Mouse (Mus musculus): ENCODE results near the gene Mmaa. TPM values are rescaled to one million over a fixed set of nuclear protein-coding genes. Genes with fewer than 3 reads are reported as not detected.

The Mmaa gene
- polyA plus RNA-seq, 1 experiment from 2014 or later = 11.3 TPM

- Histone ChIP-seq H3K9me3 (ENCODE audit: control insufficient read depth, low read length) (no peaks in the 10 kb centered on the region), H3K27ac (ENCODE audit: low read depth) (no peak overlapping the region), H3K9ac (ENCODE audit: low read length) (no peak overlapping the region), H3K4me3 (ENCODE audit: low read depth, low read length) (no peak overlapping the region), H3K4me1 (replicated peaks; ENCODE audit: control insufficient read depth, insufficient read depth, low read length) (peaks cover 11% of the 10 kb centered on the region; the same call in 1 of the 2 replicates), H3K4me2 (ENCODE audit: low read length) (no peak overlapping the region), H3K27me3 (replicated peaks; ENCODE audit: control insufficient read depth, insufficient read depth, low read length) (no peaks in the 10 kb centered on the region), H3K36me3 (ENCODE audit: control insufficient read depth, insufficient read depth, low read length) (no peaks in the 10 kb centered on the region)
- peak; percentile 72 for DNase-seq (ENCODE audit: low spot score)
- 49% methylated on average over 3 of the region's 3 CpGs for WGBS
- no peak for ATAC-seq (replicated peaks; ENCODE audit: low FRiP score, low TSS enrichment, low read depth)
Measured at GRCm38 (mm10) chr8:79297763-79298162, 3.0 kb upstream of the Mmaa start.

GRCm38 (mm10) chr8:79295276-79296105 is 754 bp upstream of the Mmaa start:
- peak overlapping the region; percentile 95 for H3K27ac ChIP-seq (ENCODE audit: low read depth)
- peaks cover 11% of the 10 kb centered on the region; the same call in 1 of the 2 replicates for H3K4me1 ChIP-seq (replicated peaks; ENCODE audit: control insufficient read depth, insufficient read depth, low read length)
- WGBS = 11% methylated on average over 18 of the region's 18 CpGs
- H3K4me2 ChIP-seq (ENCODE audit: low read length) = peak overlapping the region; percentile 88
- no peak for DNase-seq (ENCODE audit: low spot score)
- no peaks in the 10 kb centered on the region for H3K36me3 ChIP-seq (ENCODE audit: control insufficient read depth, insufficient read depth, low read length)
- H3K9me3 ChIP-seq (ENCODE audit: control insufficient read depth, low read length) = no peaks in the 10 kb centered on the region
- H3K4me3 ChIP-seq (ENCODE audit: low read depth, low read length) = peak overlapping the region; percentile 62
- H3K9ac ChIP-seq (ENCODE audit: low read length) = peak overlapping the region; percentile 87
- H3K27me3 ChIP-seq (replicated peaks; ENCODE audit: control insufficient read depth, insufficient read depth, low read length) = no peaks in the 10 kb centered on the region
- ATAC-seq (replicated peaks; ENCODE audit: low FRiP score, low TSS enrichment, low read depth) = no peak; the same call in 1 of the 2 replicates

- Histone ChIP-seq H3K27ac (ENCODE audit: low read depth) (peak overlapping the region; percentile 27; the same call in 1 of the 2 replicates), H3K36me3 (ENCODE audit: control insufficient read depth, insufficient read depth, low read length) (no peaks in the 10 kb centered on the region), H3K9ac (ENCODE audit: low read length) (peak overlapping the region; percentile 80), H3K4me2 (ENCODE audit: low read length) (peak overlapping the region; percentile 55), H3K4me3 (ENCODE audit: low read depth, low read length) (peak overlapping the region; percentile 62), H3K4me1 (replicated peaks; ENCODE audit: control insufficient read depth, insufficient read depth, low read length) (peaks cover 11% of the 10 kb centered on the region; the same call in 1 of the 2 replicates), H3K27me3 (replicated peaks; ENCODE audit: control insufficient read depth, insufficient read depth, low read length) (no peaks in the 10 kb centered on the region), H3K9me3 (ENCODE audit: control insufficient read depth, low read length) (no peaks in the 10 kb centered on the region)
- WGBS = 55% methylated on average over 3 of the region's 3 CpGs
- DNase-seq (ENCODE audit: low spot score) = no peak
- no peak for ATAC-seq (replicated peaks; ENCODE audit: low FRiP score, low TSS enrichment, low read depth)
Measured at GRCm38 (mm10) chr8:79293841-79294240, 896 bp downstream of the Mmaa start.

- H3K4me1 ChIP-seq (replicated peaks; ENCODE audit: control insufficient read depth, insufficient read depth, low read length) = peaks cover 11% of the 10 kb centered on the region; the same call in 1 of the 2 replicates
- H3K4me3 ChIP-seq (ENCODE audit: low read depth, low read length) = no peak overlapping the region
- no peaks in the 10 kb centered on the region for H3K9me3 ChIP-seq (ENCODE audit: control insufficient read depth, low read length)
- H3K27ac ChIP-seq (ENCODE audit: low read depth) = no peak overlapping the region
- DNase-seq (ENCODE audit: low spot score) = no peak
- 74% methylated on average over 3 of the region's 3 CpGs for WGBS
- no peaks in the 10 kb centered on the region for H3K36me3 ChIP-seq (ENCODE audit: control insufficient read depth, insufficient read depth, low read length)
- H3K9ac ChIP-seq (ENCODE audit: low read length) = no peak overlapping the region
- ATAC-seq (replicated peaks; ENCODE audit: low FRiP score, low TSS enrichment, low read depth) = no peak
- H3K4me2 ChIP-seq (ENCODE audit: low read length) = peak overlapping the region; percentile 55; the same call in 1 of the 2 replicates
- no peaks in the 10 kb centered on the region for H3K27me3 ChIP-seq (replicated peaks; ENCODE audit: control insufficient read depth, insufficient read depth, low read length)
Measured at GRCm38 (mm10) chr8:79292712-79293264, 1.9 kb downstream of the Mmaa start.

- no peak for DNase-seq (ENCODE audit: low spot score)
- Histone ChIP-seq H3K9ac (ENCODE audit: low read length) (no peak overlapping the region), H3K27ac (ENCODE audit: low read depth) (no peak overlapping the region)
Measured at GRCm38 (mm10) chr8:79289592-79289991, 5.1 kb downstream of the Mmaa start.

GRCm38 (mm10) chr8:79288681-79289080 is 6.1 kb downstream of the Mmaa start:
- H3K4me3 ChIP-seq (ENCODE audit: low read depth, low read length) = no peak overlapping the region
- H3K36me3 ChIP-seq (ENCODE audit: control insufficient read depth, insufficient read depth, low read length) = no peaks in the 10 kb centered on the region
- no peak overlapping the region for H3K9ac ChIP-seq (ENCODE audit: low read length)
- H3K4me2 ChIP-seq (ENCODE audit: low read length) = no peak overlapping the region
- peaks cover 9% of the 10 kb centered on the region; the same call in 1 of the 2 replicates for H3K4me1 ChIP-seq (replicated peaks; ENCODE audit: control insufficient read depth, insufficient read depth, low read length)
- H3K9me3 ChIP-seq (ENCODE audit: control insufficient read depth, low read length) = no peaks in the 10 kb centered on the region
- DNase-seq (ENCODE audit: low spot score) = no peak
- WGBS = 50% methylated on average over 2 of the region's 2 CpGs
- ATAC-seq (replicated peaks; ENCODE audit: low FRiP score, low TSS enrichment, low read depth) = no peak
- H3K27me3 ChIP-seq (replicated peaks; ENCODE audit: control insufficient read depth, insufficient read depth, low read length) = no peaks in the 10 kb centered on the region
- no peak overlapping the region for H3K27ac ChIP-seq (ENCODE audit: low read depth)

More at GRCm38 (mm10) chr8:79289592-79289991, 5.1 kb downstream of the Mmaa start:
- Histone ChIP-seq H3K36me3 (ENCODE audit: control insufficient read depth, insufficient read depth, low read length) (no peaks in the 10 kb centered on the region), H3K4me2 (ENCODE audit: low read length) (no peak overlapping the region), H3K4me1 (replicated peaks; ENCODE audit: control insufficient read depth, insufficient read depth, low read length) (peaks cover 11% of the 10 kb centered on the region; the same call in 1 of the 2 replicates), H3K9me3 (ENCODE audit: control insufficient read depth, low read length) (no peaks in the 10 kb centered on the region), H3K4me3 (ENCODE audit: low read depth, low read length) (no peak overlapping the region), H3K27me3 (replicated peaks; ENCODE audit: control insufficient read depth, insufficient read depth, low read length) (no peaks in the 10 kb centered on the region)
- ATAC-seq (replicated peaks; ENCODE audit: low FRiP score, low TSS enrichment, low read depth) = no peak
- WGBS = 66% methylated on average over 5 of the region's 5 CpGs

GRCm38 (mm10) chr8:79288250-79288649 is 6.5 kb downstream of the Mmaa start:
- DNase-seq (ENCODE audit: low spot score) = no peak
- H3K4me2 ChIP-seq (ENCODE audit: low read length) = no peak overlapping the region
- H3K27me3 ChIP-seq (replicated peaks; ENCODE audit: control insufficient read depth, insufficient read depth, low read length) = no peaks in the 10 kb centered on the region
- peaks cover 4% of the 10 kb centered on the region; the same call in 1 of the 2 replicates for H3K4me1 ChIP-seq (replicated peaks; ENCODE audit: control insufficient read depth, insufficient read depth, low read length)
- H3K36me3 ChIP-seq (ENCODE audit: control insufficient read depth, insufficient read depth, low read length) = peaks cover 3% of the 10 kb centered on the region; the same call in 1 of the 2 replicates
- no peak overlapping the region for H3K9ac ChIP-seq (ENCODE audit: low read length)
- no peak for ATAC-seq (replicated peaks; ENCODE audit: low FRiP score, low TSS enrichment, low read depth)
- H3K9me3 ChIP-seq (ENCODE audit: control insufficient read depth, low read length) = no peaks in the 10 kb centered on the region
- H3K27ac ChIP-seq (ENCODE audit: low read depth) = no peak overlapping the region
- WGBS = 95% methylated on average over 4 of the region's 4 CpGs
- H3K4me3 ChIP-seq (ENCODE audit: low read depth, low read length) = no peak overlapping the region

GRCm38 (mm10) chr8:79286424-79286823 is 8.3 kb downstream of the Mmaa start:
- WGBS = 74% methylated on average over 3 of the region's 3 CpGs
- no peak for ATAC-seq (replicated peaks; ENCODE audit: low FRiP score, low TSS enrichment, low read depth)
- H3K9me3 ChIP-seq (ENCODE audit: control insufficient read depth, low read length) = no peaks in the 10 kb centered on the region

More at GRCm38 (mm10) chr8:79286424-79286823, 8.3 kb downstream of the Mmaa start:
- H3K27ac ChIP-seq (ENCODE audit: low read depth) = no peak overlapping the region
- no peak overlapping the region for H3K4me3 ChIP-seq (ENCODE audit: low read depth, low read length)
- H3K36me3 ChIP-seq (ENCODE audit: control insufficient read depth, insufficient read depth, low read length) = peaks cover 6% of the 10 kb centered on the region; the same call in 1 of the 2 replicates
- H3K27me3 ChIP-seq (replicated peaks; ENCODE audit: control insufficient read depth, insufficient read depth, low read length) = no peaks in the 10 kb centered on the region
- H3K4me2 ChIP-seq (ENCODE audit: low read length) = no peak overlapping the region
- no peak overlapping the region for H3K9ac ChIP-seq (ENCODE audit: low read length)
- DNase-seq (ENCODE audit: low spot score) = no peak
- H3K4me1 ChIP-seq (replicated peaks; ENCODE audit: control insufficient read depth, insufficient read depth, low read length) = no peaks in the 10 kb centered on the region
